Mouse (Mus musculus): ENCODE results near the gene Sorbs1.

Sorbs1 gene

GRCm38 (mm10) chr19:40488853-40489454 lies 24.6 kb downstream of the Sorbs1 start:
- in situ Hi-C loops (cut with MboI; ENCODE audit: unreplicated experiment in 2 of 2), result no loop called here

GRCm38 (mm10) chr19:40487561-40487960 lies 26.0 kb downstream of the Sorbs1 start:
- in situ Hi-C loops (cut with MboI; ENCODE audit: unreplicated experiment in 2 of 2), result no loop called here

- in situ Hi-C loops (cut with MboI; ENCODE audit: unreplicated experiment in 2 of 2), result no loop called here
These were observed 32.5 kb downstream of the Sorbs1 start for GRCm38 (mm10) chr19:40481115-40481514.

- in situ Hi-C loops (cut with MboI; ENCODE audit: unreplicated experiment in 2 of 2), result no loop called here
These were observed 35.4 kb downstream of the Sorbs1 start for GRCm38 (mm10) chr19:40478161-40478575.

GRCm38 (mm10) chr19:40477445-40477941 lies 36.1 kb downstream of the Sorbs1 start:
- in situ Hi-C loops (cut with MboI; ENCODE audit: unreplicated experiment in 2 of 2), result no loop called here

GRCm38 (mm10) chr19:40476491-40476890 lies 37.1 kb downstream of the Sorbs1 start:
- in situ Hi-C loops (cut with MboI; ENCODE audit: unreplicated experiment in 2 of 2), result no loop called here

GRCm38 (mm10) chr19:40471526-40472245 lies 41.9 kb downstream of the Sorbs1 start:
- in situ Hi-C loops (cut with MboI; ENCODE audit: unreplicated experiment in 2 of 2), result no loop called here

- in situ Hi-C loops (cut with MboI; ENCODE audit: unreplicated experiment in 2 of 2), result no loop called here
These were observed 43.8 kb downstream of the Sorbs1 start for GRCm38 (mm10) chr19:40469792-40470191.

- in situ Hi-C loops (cut with MboI; ENCODE audit: unreplicated experiment in 2 of 2), result no loop called here
These were observed 45.3 kb downstream of the Sorbs1 start for GRCm38 (mm10) chr19:40468308-40468707.

GRCm38 (mm10) chr19:40467810-40468209 lies 45.8 kb downstream of the Sorbs1 start:
- in situ Hi-C loops (cut with MboI; ENCODE audit: unreplicated experiment in 2 of 2), result no loop called here

GRCm38 (mm10) chr19:40465339-40465738 lies 48.2 kb downstream of the Sorbs1 start:
- in situ Hi-C loops (cut with MboI; ENCODE audit: unreplicated experiment in 2 of 2), result no loop called here

- in situ Hi-C loops (cut with MboI; ENCODE audit: unreplicated experiment in 2 of 2), result no loop called here
These were observed 49.2 kb downstream of the Sorbs1 start for GRCm38 (mm10) chr19:40464408-40464807.

- in situ Hi-C loops (cut with MboI; ENCODE audit: unreplicated experiment in 2 of 2), result no loop called here
These were observed 50.7 kb downstream of the Sorbs1 start for GRCm38 (mm10) chr19:40462892-40463291.

- in situ Hi-C loops (cut with MboI; ENCODE audit: unreplicated experiment in 2 of 2), result no loop called here
These were observed 51.1 kb downstream of the Sorbs1 start for GRCm38 (mm10) chr19:40462481-40462880.

- in situ Hi-C loops (cut with MboI; ENCODE audit: unreplicated experiment in 2 of 2), result no loop called here
These were observed 51.9 kb downstream of the Sorbs1 start for GRCm38 (mm10) chr19:40461662-40462061.

GRCm38 (mm10) chr19:40460854-40461490 lies 52.6 kb downstream of the Sorbs1 start:
- in situ Hi-C loops (cut with MboI; ENCODE audit: unreplicated experiment in 2 of 2), result no loop called here

GRCm38 (mm10) chr19:40459338-40459737 lies 54.2 kb downstream of the Sorbs1 start:
- in situ Hi-C loops (cut with MboI; ENCODE audit: unreplicated experiment in 2 of 2), result no loop called here

- in situ Hi-C loops (cut with MboI; ENCODE audit: unreplicated experiment in 2 of 2), result no loop called here
These were observed 54.8 kb downstream of the Sorbs1 start for GRCm38 (mm10) chr19:40458806-40459205.

GRCm38 (mm10) chr19:40455248-40455647 lies 58.3 kb downstream of the Sorbs1 start:
- in situ Hi-C loops (cut with MboI; ENCODE audit: unreplicated experiment in 2 of 2), result no loop called here

GRCm38 (mm10) chr19:40454096-40454495 lies 59.5 kb downstream of the Sorbs1 start:
- in situ Hi-C loops (cut with MboI; ENCODE audit: unreplicated experiment in 2 of 2), result no loop called here

- in situ Hi-C loops (cut with MboI; ENCODE audit: unreplicated experiment in 2 of 2), result no loop called here
These were observed 61.4 kb downstream of the Sorbs1 start for GRCm38 (mm10) chr19:40452201-40452600.

GRCm38 (mm10) chr19:40451307-40451706 lies 62.3 kb downstream of the Sorbs1 start:
- in situ Hi-C loops (cut with MboI; ENCODE audit: unreplicated experiment in 2 of 2), result no loop called here

Data from v-Abl transformed pro-B cells (cell line).